Mouse (Mus musculus) embryonic facial prominence, embryonic 15.5 days (tissue): Measurements from ENCODE around the gene Mrpl32. TPM values are rescaled to one million over a fixed set of nuclear protein-coding genes. Genes with fewer than 3 reads are reported as not detected.

ENCODE experiments used
- ATAC-seq: fragments of 200-750 bp; cut with Nextera tagmentation; 2 replicates; pipeline ENCODE4 v1.8.0; 2017; ENCODE audit warnings: low read depth, moderate TSS enrichment; ENCODE audit not compliant: insufficient number of reproducible peaks, low FRiP score, low TSS enrichment
- H3K27ac ChIP-seq: fragments of 300-500 bp; sonication (generic); replicated peaks from 2 replicates; pipeline ENCODE4 v1.5.1; 2015; ENCODE audit warnings: mild to moderate bottlenecking, inconsistent platforms
- H3K27me3 ChIP-seq: fragments of 300-500 bp; sonication (generic); 2 replicates; pipeline ENCODE4 v1.6.1; 2015; ENCODE audit warnings: inconsistent platforms
- H3K36me3 ChIP-seq: fragments of 300-500 bp; sonication (generic); 2 replicates; pipeline ENCODE4 v1.6.1; 2015; ENCODE audit warnings: mild to moderate bottlenecking, inconsistent platforms
- H3K4me1 ChIP-seq: fragments of 300-500 bp; sonication (generic); 2 replicates; pipeline ENCODE4 v1.6.1; 2015; ENCODE audit warnings: inconsistent platforms
- H3K4me2 ChIP-seq: fragments of 300-500 bp; sonication (generic); replicated peaks from 2 replicates; pipeline ENCODE4 v1.6.1; 2015; ENCODE audit warnings: mild to moderate bottlenecking, inconsistent platforms
- H3K4me3 ChIP-seq: fragments of 300-500 bp; sonication (generic); replicated peaks from 2 replicates; pipeline ENCODE4 v1.5.1; 2015; ENCODE audit warnings: mild to moderate bottlenecking, inconsistent platforms
- H3K9ac ChIP-seq: fragments of 300-500 bp; sonication (generic); 2 replicates; pipeline ENCODE4 v1.6.1; 2015; ENCODE audit warnings: inconsistent platforms
- H3K9me3 ChIP-seq: fragments of 300-500 bp; sonication (generic); replicated peaks from 2 replicates; pipeline ENCODE4 v1.6.1; 2016; ENCODE audit warnings: inconsistent platforms
- WGBS: fragments of 180-500 bp; shearing (Covaris S2); methylation state at CpG from one replicate; pipeline ENCODE4 v1.1.7; 2015; 5-methylcytosine and 5-hydroxymethylcytosine counted together
- polyA plus RNA-seq: library from polyadenylated mRNA; unstranded; fragments of >200 nt; fragmentation: Nextera tagmentation; extraction: Ambion mirVana; gene quantifications from 2 replicates; pipeline ENCODE4 v1.2.1, GENCODE M21; 2015

The Mrpl32 gene
- polyA plus RNA-seq = 104 and 107 TPM in 2 replicates

DNA sequence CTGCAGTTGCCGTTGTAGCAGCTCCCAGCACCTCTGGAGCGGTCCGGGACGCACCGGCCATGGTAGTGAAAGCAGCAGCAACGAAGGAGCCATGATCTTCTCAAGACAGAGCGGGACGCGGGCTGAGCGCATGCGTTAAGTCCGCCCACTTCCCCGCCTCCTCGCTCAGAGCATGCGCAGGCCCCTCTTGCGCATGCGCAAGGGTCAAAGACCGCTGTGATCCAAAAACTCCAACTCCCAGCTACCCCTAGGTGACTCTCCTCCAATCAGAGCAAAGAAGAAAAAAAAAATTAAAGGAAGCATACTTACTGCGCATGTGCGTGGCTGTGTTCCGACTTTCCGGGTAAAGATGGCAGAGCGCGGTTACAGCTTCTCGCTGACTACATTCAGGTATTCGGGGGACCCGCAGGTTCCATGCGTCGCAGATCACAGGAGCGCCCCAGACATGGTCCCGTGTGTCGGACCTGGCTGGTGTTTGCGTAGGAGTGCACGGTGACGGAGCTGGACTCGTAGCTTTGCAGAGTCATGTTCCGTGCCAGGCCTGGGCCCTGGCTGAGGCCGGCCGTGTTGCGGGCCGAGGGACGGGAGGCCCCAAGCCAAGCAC is at the start of gene Mrpl32, which contains the start of gene Psma2:
Mrpl32 (minus strand) TSS at position 240 of the 604 bp plus-strand sequence.
Psma2 (plus strand) TSS at position 315 of the 604 bp plus-strand sequence.
- Histone ChIP-seq H3K4me3 (peak within 1 kb of the TSS; percentile 94), H3K27me3 (no peaks in the 10 kb centered on the region), H3K4me1 (no peaks in the 10 kb centered on the region), H3K9me3 (no peaks in the 10 kb centered on the region), H3K27ac (peak within 1 kb of the TSS; percentile 78; the same call in 1 of the 2 replicates), H3K36me3 (peaks cover 21% of the 10 kb centered on the region), H3K4me2 (peak within 1 kb of the TSS; percentile 58), H3K9ac (peak within 1 kb of the TSS; percentile 90)
- WGBS = under 1% methylated on average over 42 of the region's 42 CpGs
- peak; percentile 100 for ATAC-seq

DNA sequence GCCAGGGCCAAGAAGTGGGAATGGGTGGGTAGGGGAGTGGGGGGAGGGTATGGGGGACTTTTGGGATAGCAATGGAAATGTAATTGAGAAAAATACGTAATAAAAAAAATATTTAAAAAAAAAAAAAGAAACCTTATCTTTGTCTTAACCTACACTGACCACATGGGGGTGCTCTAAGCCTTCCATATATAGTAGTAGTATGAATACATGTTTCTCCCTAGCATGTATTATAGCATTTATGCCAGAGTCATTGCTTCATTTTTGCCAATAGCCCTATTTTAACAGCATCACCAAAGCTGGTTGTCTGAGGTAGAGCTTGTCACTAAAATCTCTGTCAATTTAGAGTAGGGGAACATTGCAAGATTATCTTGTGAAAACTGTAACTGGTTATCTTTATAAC is 36.3 kb upstream of the Mrpl32 start:
- no peaks in the 10 kb centered on the region for H3K27me3 ChIP-seq
- no peak overlapping the region for H3K4me3 ChIP-seq
- H3K4me1 ChIP-seq = no peaks in the 10 kb centered on the region
- H3K9ac ChIP-seq = no peak overlapping the region
- H3K36me3 ChIP-seq = no peaks in the 10 kb centered on the region
- H3K4me2 ChIP-seq = no peak overlapping the region
- 22% methylated on average over 1 of the region's 1 CpGs for WGBS
- no peak overlapping the region for H3K27ac ChIP-seq
- H3K9me3 ChIP-seq = no peaks in the 10 kb centered on the region
- ATAC-seq = no peak

DNA sequence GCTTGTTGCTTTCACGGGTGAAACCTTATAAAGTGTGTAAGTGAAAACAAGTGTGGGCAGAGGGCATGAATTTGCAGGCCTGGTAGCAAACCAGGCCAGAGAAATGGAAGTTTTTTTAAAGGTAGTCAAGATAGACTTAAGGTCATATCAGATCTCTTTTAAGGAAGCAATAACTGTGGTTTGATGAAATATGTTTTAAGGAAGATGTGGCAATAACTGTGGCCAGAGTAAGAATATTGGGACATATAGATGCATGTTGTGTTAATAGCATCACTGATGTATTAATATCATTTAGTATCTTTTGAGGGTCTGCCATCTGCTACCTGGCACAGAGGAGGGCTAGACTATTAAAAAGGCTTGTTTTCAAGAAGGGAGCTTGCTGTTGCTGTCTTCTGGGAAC is 27.0 kb upstream of the Mrpl32 start:
- 50% methylated on average over 1 of the region's 1 CpGs for WGBS
- ATAC-seq = no peak
- Histone ChIP-seq H3K36me3 (peaks cover 21% of the 10 kb centered on the region), H3K9ac (no peak overlapping the region), H3K4me1 (no peaks in the 10 kb centered on the region), H3K9me3 (no peaks in the 10 kb centered on the region), H3K27me3 (no peaks in the 10 kb centered on the region), H3K4me3 (no peak overlapping the region), H3K27ac (no peak overlapping the region), H3K4me2 (no peak overlapping the region)

DNA sequence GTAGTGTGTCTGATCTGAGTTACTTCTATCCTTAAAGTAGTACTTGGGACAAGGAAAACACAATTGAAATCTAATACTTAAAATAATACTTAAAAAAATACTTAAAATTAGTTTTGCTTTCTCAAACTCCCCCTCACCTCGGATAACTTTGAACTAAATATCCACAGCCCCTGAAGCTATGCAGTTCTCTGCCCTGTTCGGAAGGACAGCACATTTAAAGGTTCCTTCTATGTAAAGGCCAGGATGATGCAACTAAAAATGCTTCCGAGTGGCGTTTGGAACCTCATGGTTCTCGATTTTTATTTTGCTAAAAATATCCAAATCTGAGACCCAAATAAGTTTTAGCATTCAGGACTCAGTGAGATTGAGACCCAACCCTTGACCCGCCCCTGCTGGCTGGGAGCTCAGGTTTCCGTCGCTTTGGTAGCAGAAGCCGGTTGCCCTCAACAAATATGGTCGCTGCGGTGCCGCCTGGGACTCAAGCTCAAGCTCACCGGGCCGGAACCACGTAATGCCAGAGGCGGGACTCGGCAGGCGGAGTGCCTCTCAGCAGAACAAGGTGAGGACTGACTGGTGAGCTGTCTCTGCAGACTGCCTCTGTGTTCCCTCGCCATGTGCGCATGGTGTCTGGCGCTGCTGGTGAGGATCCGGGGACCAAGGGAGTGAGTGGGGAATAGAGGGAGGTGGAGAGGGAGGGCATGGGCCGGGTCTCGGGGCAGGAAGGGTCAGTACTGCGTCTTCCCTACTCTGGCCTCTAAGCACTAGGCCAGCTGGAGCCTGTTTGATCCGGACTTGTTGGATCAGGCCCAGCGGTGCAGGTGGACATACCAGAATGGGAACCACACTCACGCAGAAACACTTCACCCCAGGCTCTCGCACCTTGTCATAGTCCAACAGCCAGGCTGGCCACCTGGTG is 17.0 kb upstream of the Mrpl32 start, which contains the start of gene AW209491:
AW209491 (plus strand) TSS at position 429 of the 916 bp plus-strand sequence.
- Histone ChIP-seq H3K9me3 (no peaks in the 10 kb centered on the region), H3K36me3 (peaks cover 19% of the 10 kb centered on the region; the same call in 1 of the 2 replicates), H3K4me1 (peaks cover 7% of the 10 kb centered on the region; the same call in 1 of the 2 replicates), H3K4me3 (peak within 1 kb of the TSS; percentile 67), H3K27me3 (no peaks in the 10 kb centered on the region), H3K9ac (peak within 1 kb of the TSS; percentile 54), H3K27ac (peak within 1 kb of the TSS; percentile 74), H3K4me2 (peak within 1 kb of the TSS; percentile 57)
- WGBS = under 1% methylated on average over 29 of the region's 29 CpGs
- ATAC-seq = peak; percentile 91

DNA sequence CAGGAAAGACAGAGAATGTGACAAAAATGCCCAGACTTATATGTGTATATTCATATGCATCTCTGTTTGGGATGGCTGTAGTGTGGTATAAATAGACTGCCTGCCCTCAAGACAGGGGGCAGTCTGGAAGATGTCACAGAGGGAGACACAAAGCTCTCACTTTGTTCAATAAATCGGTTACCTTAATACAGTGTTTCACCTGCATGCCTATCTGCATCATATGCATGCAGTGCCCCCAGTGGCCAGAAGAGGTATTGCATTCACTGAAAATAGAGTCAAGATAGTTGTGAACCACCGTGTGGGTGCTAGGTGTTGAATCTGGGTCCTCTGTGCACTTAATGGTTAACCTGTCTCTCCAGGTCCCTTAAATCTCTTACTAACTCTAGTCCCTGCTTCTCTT is 5.8 kb upstream of the Mrpl32 start:
- no peak overlapping the region for H3K9ac ChIP-seq
- H3K4me1 ChIP-seq = no peaks in the 10 kb centered on the region
- 35% methylated on average over 2 of the region's 2 CpGs for WGBS
- H3K27ac ChIP-seq = no peak overlapping the region
- no peaks in the 10 kb centered on the region for H3K27me3 ChIP-seq
- H3K4me2 ChIP-seq = no peak overlapping the region
- no peak for ATAC-seq
- no peaks in the 10 kb centered on the region for H3K9me3 ChIP-seq
- peaks cover 45% of the 10 kb centered on the region for H3K36me3 ChIP-seq
- H3K4me3 ChIP-seq = no peak overlapping the region

DNA sequence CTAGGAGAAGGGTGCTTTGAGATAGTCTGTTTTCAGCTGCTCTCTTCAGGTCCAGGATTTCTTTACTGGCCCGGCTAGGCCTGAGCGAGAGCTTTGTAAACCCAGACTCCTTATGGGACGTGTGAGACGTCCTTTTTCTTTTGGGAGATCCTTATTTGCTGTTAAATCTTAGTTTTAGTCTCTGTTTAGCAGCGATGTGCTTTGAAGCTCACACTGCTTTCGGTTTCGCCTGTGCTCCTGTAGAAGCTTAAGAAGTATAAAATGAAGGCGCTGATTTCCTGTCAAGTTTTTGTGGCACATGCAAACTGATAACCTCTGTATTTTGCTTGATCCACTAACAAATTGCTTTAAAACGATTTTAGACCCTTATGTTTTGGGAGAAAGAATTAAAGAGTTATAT is 588 bp upstream of the Mrpl32 start:
- ATAC-seq = no peak
- Histone ChIP-seq H3K9ac (peak overlapping the region; percentile 90), H3K4me2 (peak overlapping the region; percentile 58), H3K36me3 (peaks cover 24% of the 10 kb centered on the region), H3K9me3 (no peaks in the 10 kb centered on the region), H3K27ac (0 out of 2 replicates have a peak overlapping the region, but pooled peaks have one; percentile 44), H3K4me3 (peak overlapping the region; percentile 94), H3K4me1 (no peaks in the 10 kb centered on the region), H3K27me3 (no peaks in the 10 kb centered on the region)
- WGBS = under 1% methylated on average over 9 of the region's 9 CpGs

DNA sequence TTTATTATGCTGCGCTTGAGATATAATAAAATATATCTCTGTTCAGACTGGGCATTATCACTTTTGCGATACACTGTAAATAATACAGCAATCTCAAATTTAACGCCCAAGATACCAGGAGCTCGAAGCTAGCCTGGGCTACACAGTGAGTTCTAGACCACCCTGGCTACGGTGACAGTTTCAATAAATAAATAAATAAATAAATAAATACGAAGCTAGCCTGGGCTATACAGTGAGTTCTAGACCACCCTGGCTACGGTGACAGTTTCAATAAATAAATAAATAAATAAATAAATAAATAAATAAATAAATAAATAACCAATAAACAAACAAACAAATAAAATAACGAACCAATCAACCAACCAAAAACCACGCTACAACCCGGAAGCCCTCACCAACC is 502 bp downstream of the Mrpl32 start:
- ATAC-seq = peak; percentile 74
- WGBS = 5% methylated on average over 10 of the region's 10 CpGs
- H3K4me2 ChIP-seq = peak overlapping the region; percentile 55
- peak overlapping the region; percentile 87 for H3K9ac ChIP-seq
- H3K36me3 ChIP-seq = peaks cover 15% of the 10 kb centered on the region
- no peaks in the 10 kb centered on the region for H3K9me3 ChIP-seq
- H3K4me1 ChIP-seq = no peaks in the 10 kb centered on the region
- H3K4me3 ChIP-seq = peak overlapping the region; percentile 94
- H3K27ac ChIP-seq = peak overlapping the region; percentile 78; the same call in 1 of the 2 replicates
- no peaks in the 10 kb centered on the region for H3K27me3 ChIP-seq

DNA sequence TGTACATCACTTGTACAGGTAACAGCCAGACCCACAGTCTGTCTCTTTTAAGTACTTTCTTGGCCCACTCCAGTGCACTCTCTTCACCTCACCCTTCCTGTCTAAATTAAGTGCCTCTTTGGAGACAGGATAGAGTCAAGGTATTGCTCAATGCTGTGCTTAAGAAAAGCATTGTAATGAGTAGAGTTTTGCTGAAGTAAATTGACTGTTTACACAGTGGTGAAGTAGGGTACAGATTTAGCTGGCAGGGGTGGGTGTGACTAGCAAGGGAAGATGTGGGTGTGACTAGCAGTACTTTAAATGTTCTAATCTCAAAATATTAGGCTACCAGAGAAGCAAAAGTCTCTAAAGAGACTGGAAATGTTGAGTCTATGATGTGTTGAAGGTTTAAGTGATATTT is 5.3 kb downstream of the Mrpl32 start:
- no peaks in the 10 kb centered on the region for H3K9me3 ChIP-seq
- H3K27ac ChIP-seq = no peak overlapping the region
- H3K4me3 ChIP-seq = no peak overlapping the region
- ATAC-seq = no peak
- H3K4me2 ChIP-seq = no peak overlapping the region
- no peak overlapping the region for H3K9ac ChIP-seq
- no peaks in the 10 kb centered on the region for H3K27me3 ChIP-seq
- no peaks in the 10 kb centered on the region for H3K4me1 ChIP-seq
- peaks cover 5% of the 10 kb centered on the region; the same call in 1 of the 2 replicates for H3K36me3 ChIP-seq

DNA sequence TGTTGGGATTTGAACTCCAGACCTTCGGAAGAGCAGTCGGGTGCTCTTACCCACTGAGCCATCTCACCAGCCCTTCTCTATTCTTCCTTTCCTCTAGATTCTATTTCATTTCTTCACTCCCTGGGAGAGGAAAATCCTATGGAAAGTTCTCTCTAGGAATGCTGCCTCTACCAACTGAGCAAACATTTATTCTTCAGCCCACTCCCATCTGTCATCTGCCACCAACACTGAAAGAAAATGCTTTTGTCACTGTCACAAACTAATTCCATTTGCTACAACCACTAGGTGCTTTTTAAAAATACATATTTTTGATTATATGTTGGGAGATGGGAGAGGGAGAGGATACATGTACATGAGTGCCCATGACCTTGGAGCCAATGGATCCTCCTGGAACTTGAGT is 10.2 kb downstream of the Mrpl32 start:
- Histone ChIP-seq H3K27me3 (no peaks in the 10 kb centered on the region), H3K27ac (no peak overlapping the region), H3K36me3 (no peaks in the 10 kb centered on the region), H3K9me3 (no peaks in the 10 kb centered on the region), H3K4me2 (no peak overlapping the region), H3K9ac (no peak overlapping the region), H3K4me3 (no peak overlapping the region), H3K4me1 (no peaks in the 10 kb centered on the region)
- 79% methylated on average over 2 of the region's 2 CpGs for WGBS
- ATAC-seq = no peak

DNA sequence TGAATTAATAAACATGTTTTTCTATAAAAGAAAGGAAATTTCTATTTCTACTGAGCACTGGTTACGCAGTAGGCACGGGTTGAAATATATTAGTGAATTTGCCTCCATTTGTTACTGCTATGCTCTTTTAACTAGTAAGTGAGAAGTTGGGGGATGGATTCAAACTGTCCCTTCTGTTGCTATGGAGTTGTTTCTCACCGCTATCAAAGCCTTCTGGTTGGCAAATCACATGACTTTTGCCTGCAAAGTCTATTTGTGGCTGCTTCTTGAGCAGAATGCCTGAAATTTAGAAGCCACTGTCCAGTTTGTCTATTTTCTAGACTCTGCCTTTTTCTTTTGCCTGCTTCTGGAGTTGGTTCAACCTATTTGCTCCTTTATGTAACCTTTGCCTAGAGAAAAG is 32.6 kb downstream of the Mrpl32 start:
- 65% methylated on average over 3 of the region's 3 CpGs for WGBS
- Histone ChIP-seq H3K4me1 (no peaks in the 10 kb centered on the region), H3K4me2 (no peak overlapping the region), H3K27me3 (no peaks in the 10 kb centered on the region), H3K4me3 (no peak overlapping the region), H3K9me3 (no peaks in the 10 kb centered on the region), H3K9ac (no peak overlapping the region), H3K27ac (no peak overlapping the region), H3K36me3 (no peaks in the 10 kb centered on the region)
- ATAC-seq = no peak

DNA sequence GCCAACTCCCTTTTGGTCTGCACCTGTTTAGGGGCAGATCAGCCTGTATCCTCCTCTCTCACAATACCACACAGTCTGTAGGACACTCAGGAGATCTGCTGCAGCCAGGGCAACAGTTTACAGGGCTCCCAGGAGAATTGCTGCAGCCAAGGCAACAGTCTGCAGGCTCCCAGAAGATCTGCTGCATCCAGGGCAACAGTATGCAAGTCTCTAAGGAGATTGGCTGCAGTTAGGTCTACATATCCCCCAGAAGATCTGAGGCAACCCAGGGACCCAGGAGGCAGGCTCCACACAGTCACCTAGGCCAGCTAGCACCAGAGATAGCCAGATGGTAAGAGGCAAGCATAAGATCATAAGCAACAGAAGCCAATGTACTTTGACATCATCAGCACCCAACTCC is 38.8 kb downstream of the Mrpl32 start:
- Histone ChIP-seq H3K4me1 (no peaks in the 10 kb centered on the region), H3K4me2 (no peak overlapping the region), H3K27me3 (no peaks in the 10 kb centered on the region), H3K4me3 (no peak overlapping the region), H3K9me3 (no peaks in the 10 kb centered on the region), H3K27ac (no peak overlapping the region), H3K9ac (no peak overlapping the region), H3K36me3 (no peaks in the 10 kb centered on the region)
- ATAC-seq = peak; percentile 60; the same call in 1 of the 2 replicates
